Mouse (Mus musculus): ENCODE data around the gene Hoga1. TPM values are rescaled to one million over a fixed set of nuclear protein-coding genes. Genes with fewer than 3 reads are reported as not detected.

Gene Hoga1
- 3.3 and 5.7 TPM in 2 replicates for polyA plus RNA-seq (2012; ENCODE audit: insufficient read depth, insufficient read length, missing spikeins)

- H3K4me3 ChIP-seq (ENCODE audit: insufficient read depth, low read depth, low read length) = peak within 1 kb of the TSS; percentile 62
- H3K4me1 ChIP-seq (ENCODE audit: control insufficient read depth, insufficient read depth, insufficient read length, low read length) = peaks cover 5% of the 10 kb centered on the region; the same call in 1 of the 2 replicates
- no peak within 1 kb of the TSS for H3K27ac ChIP-seq (replicated peaks; ENCODE audit: low read depth, low read length)
Measured at GRCm38 (mm10) chr19:42045269-42046102, at the start of gene Hoga1. Gene Hoga1 (plus strand): TSS chr19:42045610.

DNA sequence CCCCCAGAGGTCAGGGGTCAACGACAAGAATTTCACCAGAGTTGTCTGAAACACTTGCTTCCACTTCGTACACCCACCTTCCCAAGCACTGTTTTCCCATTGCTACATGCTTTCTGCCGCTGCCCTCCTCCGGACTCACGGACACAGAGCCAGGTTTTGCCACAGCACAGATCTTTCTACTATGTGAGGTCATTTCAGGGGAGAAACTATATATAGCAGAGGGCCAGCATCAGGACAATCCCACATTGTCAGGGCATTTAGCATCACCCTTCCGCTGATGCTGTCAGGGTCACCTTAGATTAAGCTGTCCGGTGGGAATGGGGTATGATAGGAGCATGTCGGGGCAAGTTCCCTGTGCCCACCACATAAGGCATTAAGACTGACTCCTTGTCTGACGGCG lies 48.3 kb upstream of the Hoga1 start:
- no peak overlapping the region for H3K4me3 ChIP-seq (ENCODE audit: insufficient read depth, low read depth, low read length)
- H3K4me1 ChIP-seq (ENCODE audit: control insufficient read depth, insufficient read depth, insufficient read length, low read length) = peaks cover 33% of the 10 kb centered on the region
- no peak overlapping the region for H3K27ac ChIP-seq (replicated peaks; ENCODE audit: low read depth, low read length)

- peaks cover 27% of the 10 kb centered on the region for H3K4me1 ChIP-seq (ENCODE audit: control insufficient read depth, insufficient read depth, insufficient read length, low read length)
- no peak overlapping the region for H3K4me3 ChIP-seq (ENCODE audit: insufficient read depth, low read depth, low read length)
Measured at GRCm38 (mm10) chr19:41998770-41999548, 46.5 kb upstream of the Hoga1 start.

DNA sequence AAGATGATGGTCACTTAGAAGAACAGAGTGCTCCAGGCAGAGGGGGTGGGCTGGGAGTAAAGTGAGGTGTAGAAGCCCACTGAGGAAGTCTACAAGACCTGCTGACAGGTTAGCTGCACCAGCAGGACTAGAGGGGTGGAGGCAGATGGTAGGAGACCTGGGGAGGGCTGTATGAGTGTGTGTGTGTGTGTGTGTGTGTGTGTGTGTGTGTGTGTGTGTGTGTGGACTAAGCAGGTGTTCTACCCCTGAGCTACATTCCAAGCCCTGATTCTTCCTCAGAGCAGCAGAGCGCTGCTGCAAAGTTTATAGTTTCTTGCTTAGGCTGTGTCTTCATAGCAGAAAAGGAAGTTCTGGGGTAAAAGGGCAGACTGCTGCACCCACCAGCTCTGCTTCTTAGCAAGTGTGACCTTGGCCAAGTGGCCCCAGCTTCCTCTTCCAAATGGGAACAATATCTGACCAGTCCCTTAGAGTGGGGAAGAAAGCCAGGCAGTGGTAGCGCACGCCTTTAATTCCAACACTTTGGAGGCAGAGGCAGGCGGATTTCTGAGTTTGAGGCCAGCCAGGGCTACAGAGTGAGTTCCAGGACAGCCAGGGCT lies 45.6 kb upstream of the Hoga1 start:
- Histone ChIP-seq H3K4me3 (ENCODE audit: insufficient read depth, low read depth, low read length) (no peak overlapping the region), H3K27ac (replicated peaks; ENCODE audit: low read depth, low read length) (peak overlapping the region; percentile 75), H3K4me1 (ENCODE audit: control insufficient read depth, insufficient read depth, insufficient read length, low read length) (peaks cover 30% of the 10 kb centered on the region)

More at GRCm38 (mm10) chr19:41998770-41999548, 46.5 kb upstream of the Hoga1 start:
- peak overlapping the region; percentile 75 for H3K27ac ChIP-seq (replicated peaks; ENCODE audit: low read depth, low read length)

GRCm38 (mm10) chr19:42000446-42000958 lies 44.9 kb upstream of the Hoga1 start:
- Histone ChIP-seq H3K4me1 (ENCODE audit: control insufficient read depth, insufficient read depth, insufficient read length, low read length) (peaks cover 35% of the 10 kb centered on the region), H3K4me3 (ENCODE audit: insufficient read depth, low read depth, low read length) (no peak overlapping the region), H3K27ac (replicated peaks; ENCODE audit: low read depth, low read length) (peak overlapping the region; percentile 75)

GRCm38 (mm10) chr19:42001253-42001980 lies 44.0 kb upstream of the Hoga1 start:
- Histone ChIP-seq H3K4me3 (ENCODE audit: insufficient read depth, low read depth, low read length) (no peak overlapping the region), H3K4me1 (ENCODE audit: control insufficient read depth, insufficient read depth, insufficient read length, low read length) (peaks cover 40% of the 10 kb centered on the region), H3K27ac (replicated peaks; ENCODE audit: low read depth, low read length) (peak overlapping the region; percentile 75)

- no peak overlapping the region for H3K4me3 ChIP-seq (ENCODE audit: insufficient read depth, low read depth, low read length)
- H3K4me1 ChIP-seq (ENCODE audit: control insufficient read depth, insufficient read depth, insufficient read length, low read length) = peaks cover 51% of the 10 kb centered on the region
- H3K27ac ChIP-seq (replicated peaks; ENCODE audit: low read depth, low read length) = no peak overlapping the region
Measured at GRCm38 (mm10) chr19:42004258-42004657, 41.2 kb upstream of the Hoga1 start.

GRCm38 (mm10) chr19:42005616-42006015 lies 39.8 kb upstream of the Hoga1 start:
- H3K27ac ChIP-seq (replicated peaks; ENCODE audit: low read depth, low read length) = peak overlapping the region; percentile 36; the same call in 1 of the 2 replicates
- peaks cover 42% of the 10 kb centered on the region for H3K4me1 ChIP-seq (ENCODE audit: control insufficient read depth, insufficient read depth, insufficient read length, low read length)

DNA sequence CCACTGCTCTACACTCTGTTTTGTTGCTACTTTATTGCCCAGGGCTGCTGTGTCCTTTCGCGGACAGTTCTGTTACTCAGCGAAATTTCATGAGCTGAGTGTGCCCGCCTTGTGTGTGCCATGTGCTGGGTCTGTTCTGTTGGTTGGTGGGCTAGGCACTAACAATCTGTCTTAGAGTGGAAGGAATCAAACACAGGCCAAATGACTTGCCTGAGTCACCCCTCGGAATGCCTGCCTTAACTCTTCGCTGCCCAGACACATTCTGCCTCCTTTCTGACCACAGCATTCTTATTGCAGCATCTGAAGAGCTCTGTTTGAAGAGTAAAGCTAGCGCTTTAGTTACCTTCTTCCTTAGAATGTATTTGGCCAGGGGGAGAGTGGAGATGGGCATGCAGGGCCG lies 38.8 kb upstream of the Hoga1 start:
- Histone ChIP-seq H3K4me3 (ENCODE audit: insufficient read depth, low read depth, low read length) (no peak overlapping the region), H3K27ac (replicated peaks; ENCODE audit: low read depth, low read length) (no peak overlapping the region), H3K4me1 (ENCODE audit: control insufficient read depth, insufficient read depth, insufficient read length, low read length) (peaks cover 32% of the 10 kb centered on the region)

More at GRCm38 (mm10) chr19:42005616-42006015, 39.8 kb upstream of the Hoga1 start:
- no peak overlapping the region for H3K4me3 ChIP-seq (ENCODE audit: insufficient read depth, low read depth, low read length)

DNA sequence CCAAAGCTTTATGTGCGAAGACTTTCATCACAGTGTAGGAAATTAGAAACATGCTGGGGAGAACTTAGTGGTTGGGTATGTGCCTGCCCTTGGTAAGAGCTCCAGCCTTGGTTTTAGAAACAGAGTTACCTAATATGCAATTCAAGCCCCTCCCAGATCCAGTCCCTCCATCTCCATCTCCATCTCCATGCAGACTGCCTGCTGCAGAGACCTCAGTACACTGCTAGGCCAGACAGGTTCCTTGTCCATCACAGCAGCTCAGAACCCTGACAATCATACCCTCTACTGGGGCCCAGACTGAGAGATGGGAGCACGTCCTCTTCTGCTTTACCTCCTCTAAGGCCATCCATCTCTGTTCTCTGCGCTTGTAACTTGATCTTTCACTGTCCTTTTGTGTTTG lies 36.8 kb upstream of the Hoga1 start:
- peak overlapping the region; percentile 25 for H3K27ac ChIP-seq (replicated peaks; ENCODE audit: low read depth, low read length)
- no peak overlapping the region for H3K4me3 ChIP-seq (ENCODE audit: insufficient read depth, low read depth, low read length)
- peaks cover 30% of the 10 kb centered on the region for H3K4me1 ChIP-seq (ENCODE audit: control insufficient read depth, insufficient read depth, insufficient read length, low read length)

GRCm38 (mm10) chr19:42009067-42009466 lies 36.3 kb upstream of the Hoga1 start:
- no peak overlapping the region for H3K4me3 ChIP-seq (ENCODE audit: insufficient read depth, low read depth, low read length)
- peaks cover 30% of the 10 kb centered on the region for H3K4me1 ChIP-seq (ENCODE audit: control insufficient read depth, insufficient read depth, insufficient read length, low read length)
- peak overlapping the region; percentile 25 for H3K27ac ChIP-seq (replicated peaks; ENCODE audit: low read depth, low read length)

- H3K4me3 ChIP-seq (ENCODE audit: insufficient read depth, low read depth, low read length) = no peak overlapping the region
- peaks cover 22% of the 10 kb centered on the region for H3K4me1 ChIP-seq (ENCODE audit: control insufficient read depth, insufficient read depth, insufficient read length, low read length)
- H3K27ac ChIP-seq (replicated peaks; ENCODE audit: low read depth, low read length) = no peak overlapping the region
Measured at GRCm38 (mm10) chr19:42010436-42010835, 35.0 kb upstream of the Hoga1 start.

GRCm38 (mm10) chr19:42011123-42011522 lies 34.3 kb upstream of the Hoga1 start:
- H3K27ac ChIP-seq (replicated peaks; ENCODE audit: low read depth, low read length) = no peak overlapping the region

DNA sequence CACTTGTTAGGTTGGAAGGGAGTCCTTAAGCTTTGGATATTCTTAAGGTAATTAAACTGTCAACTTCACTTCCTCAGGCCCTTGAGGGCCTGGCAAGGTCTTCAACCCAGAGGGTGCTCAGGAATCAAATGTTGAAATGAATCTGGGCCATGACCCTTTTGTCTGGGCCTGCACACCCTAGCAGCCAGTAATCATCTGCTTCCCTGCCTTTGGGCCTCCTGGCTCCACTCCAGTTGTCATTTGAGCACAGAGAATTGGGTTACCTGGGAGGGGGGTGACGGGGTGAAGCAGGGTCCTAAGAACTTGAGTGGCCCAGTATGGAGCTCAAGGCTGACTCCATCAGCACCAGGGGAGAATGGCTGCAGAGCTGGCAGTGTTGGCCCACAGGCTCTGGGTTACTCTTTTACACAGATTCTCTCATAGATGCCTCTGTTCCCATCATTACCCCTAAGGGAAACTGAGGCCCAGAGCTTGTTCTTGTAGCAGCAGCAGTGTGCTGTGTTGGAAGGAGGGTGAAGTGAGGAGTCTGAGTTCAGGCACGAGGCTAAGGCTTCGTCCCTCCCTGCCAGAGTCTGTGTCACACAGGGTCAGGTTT lies 31.1 kb upstream of the Hoga1 start:
- peaks cover 24% of the 10 kb centered on the region for H3K4me1 ChIP-seq (ENCODE audit: control insufficient read depth, insufficient read depth, insufficient read length, low read length)
- H3K4me3 ChIP-seq (ENCODE audit: insufficient read depth, low read depth, low read length) = no peak overlapping the region
- H3K27ac ChIP-seq (replicated peaks; ENCODE audit: low read depth, low read length) = no peak overlapping the region

More at GRCm38 (mm10) chr19:42011123-42011522, 34.3 kb upstream of the Hoga1 start:
- Histone ChIP-seq H3K4me3 (ENCODE audit: insufficient read depth, low read depth, low read length) (no peak overlapping the region), H3K4me1 (ENCODE audit: control insufficient read depth, insufficient read depth, insufficient read length, low read length) (peaks cover 19% of the 10 kb centered on the region)

All from brown adipose tissue, adult 24 weeks (tissue).